Mouse (Mus musculus): ENCODE measurements around the gene Gm42669.

GRCm38 (mm10) chr5:107516087-107516486 lies 8.7 kb downstream of the Gm42669 start:
- TF ChIP-seq ZNF384 (IDR thresholded peaks at IDR 0.05; ENCODE audit: low read depth, low read length) (no peak), CTCF (IDR thresholded peaks at IDR 0.05 in 2 of 3, conservative IDR thresholded peaks at IDR 0.05 in 1 of 3; ENCODE audit: control insufficient read depth in 1 of 3, insufficient read depth in 1 of 3, low read depth in 2 of 3, low read length in 3 of 3, poor library complexity in 1 of 3, severe bottlenecking in 1 of 3) (no peak), CHD2 (IDR thresholded peaks at IDR 0.05; ENCODE audit: low read length) (no peak), RAD21 (IDR thresholded peaks at IDR 0.05; ENCODE audit: low read depth, low read length) (no peak)
